Mouse (Mus musculus) forebrain, embryonic 14.5 days (tissue): ENCODE measurements at regions not wholly inside any gene's neighbourhood (a gene's known extent, or its start where the extent isn't known, plus 50 kb on each side); places are given as distances from the start of the nearest gene placed in this dataset.
A peak's percentile ranks its signal among the peaks of the same experiment; 100 is the strongest.

Experiments
- ATAC-seq: fragments of 200-750 bp; cut with Nextera tagmentation; 2 replicates; pipeline ENCODE4 v1.8.0; 2017; ENCODE audit warnings: mild to moderate bottlenecking, moderate library complexity
- DNase-seq: peaks from one replicate; pipeline ENCODE4 v3.0.0-alpha.2; 2015; ENCODE audit warnings: low spot score
- H3K27ac ChIP-seq: fragments of 300-500 bp; sonication (generic); 2 replicates; pipeline ENCODE4 v1.5.1; 2014; ENCODE audit warnings: low read depth, mild to moderate bottlenecking, control low read depth, low read length, moderate library complexity
- H3K27me3 ChIP-seq: fragments of 300-500 bp; sonication (generic); replicated peaks from 2 replicates; pipeline ENCODE4 v1.6.1; 2014; ENCODE audit warnings: low read length, control low read depth, mixed read lengths; ENCODE audit not compliant: control insufficient read depth, insufficient read depth
- H3K36me3 ChIP-seq: fragments of 300-500 bp; sonication (generic); 2 replicates; pipeline ENCODE4 v1.6.1; 2014; ENCODE audit warnings: low read length, control low read depth; ENCODE audit not compliant: control insufficient read depth, insufficient read depth
- H3K4me1 ChIP-seq: fragments of 300-500 bp; sonication (generic); 2 replicates; pipeline ENCODE4 v1.6.1; 2014; ENCODE audit warnings: antibody characterized with exemption, low read length, control low read depth; ENCODE audit not compliant: control insufficient read depth, insufficient read depth
- H3K4me2 ChIP-seq: fragments of 300-500 bp; sonication (generic); 2 replicates; pipeline ENCODE4 v1.6.1; 2014; ENCODE audit warnings: mild to moderate bottlenecking, control low read depth, low read length
- H3K4me3 ChIP-seq: fragments of 300-500 bp; sonication (generic); 2 replicates; pipeline ENCODE4 v1.5.1; 2014; ENCODE audit warnings: low read depth, low read length, control low read depth
- H3K9ac ChIP-seq: fragments of 300-500 bp; sonication (generic); 2 replicates; pipeline ENCODE4 v1.6.1; 2014; ENCODE audit warnings: mild to moderate bottlenecking, low read length, control low read depth, moderate library complexity
- H3K9me3 ChIP-seq: fragments of 300-500 bp; sonication (generic); replicated peaks from 2 replicates; pipeline ENCODE4 v1.6.1; 2016; ENCODE audit warnings: low read length, control low read depth, mixed read lengths; ENCODE audit not compliant: control insufficient read depth
- WGBS: fragments of 180-500 bp; shearing (Covaris S2); extraction: QIAGEN DNeasy Blood & Tissue Kit; methylation state at CpG from one replicate; pipeline ENCODE4 v1.1.7; 2014; 5-methylcytosine and 5-hydroxymethylcytosine counted together

DNA sequence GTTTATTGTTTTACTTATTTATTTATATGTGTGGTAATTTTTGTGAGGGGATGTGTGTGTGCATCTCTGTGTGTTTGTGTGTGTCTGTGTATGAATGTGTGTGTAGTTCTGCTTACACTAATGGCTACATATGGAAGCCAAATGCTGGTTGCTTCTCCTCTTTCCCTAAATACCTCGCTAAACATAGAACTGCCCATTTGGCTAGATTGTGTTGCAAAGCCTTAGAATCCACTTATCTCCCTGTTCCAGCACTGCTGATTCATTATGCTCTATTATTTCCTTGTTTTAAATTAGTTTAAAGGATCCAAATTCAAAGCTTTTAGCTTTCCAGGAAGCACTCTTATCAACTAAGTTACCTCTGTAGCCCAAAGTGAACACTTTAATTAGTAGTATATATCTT, 1148.5 kb upstream of the Cited2 start:
- Histone ChIP-seq H3K9ac (no peak overlapping the region), H3K4me3 (no peak overlapping the region), H3K4me2 (no peak overlapping the region), H3K27ac (no peak overlapping the region), H3K9me3 (no peaks in the 10 kb centered on the region), H3K27me3 (no peaks in the 10 kb centered on the region), H3K4me1 (no peaks in the 10 kb centered on the region), H3K36me3 (no peaks in the 10 kb centered on the region)
- ATAC-seq = no peak
- DNase-seq = no peak
- WGBS = 74% methylated on average over 1 of the region's 1 CpGs

DNA sequence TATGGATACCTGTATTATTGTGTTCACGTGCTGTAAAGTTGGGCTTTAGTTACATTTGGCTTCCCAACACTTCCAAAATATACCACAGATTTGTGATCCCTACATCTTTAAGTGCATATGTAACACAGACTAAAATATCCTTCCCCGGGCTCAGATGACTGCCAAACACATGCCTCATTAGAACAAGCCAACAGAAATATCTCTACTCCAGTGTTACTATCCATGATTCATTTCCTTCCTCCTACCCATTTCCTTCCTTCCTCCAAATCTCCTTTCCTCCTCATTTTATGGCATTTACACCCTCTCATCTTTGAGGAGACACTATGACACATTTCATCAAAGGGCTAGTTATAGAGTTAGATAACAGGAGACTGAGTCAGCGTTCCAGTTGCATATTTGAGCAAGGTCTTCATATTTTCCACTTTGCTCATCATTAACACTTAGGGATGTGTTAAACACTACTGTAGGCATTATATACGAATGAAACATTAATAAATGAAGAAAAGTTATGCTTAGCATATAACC, 1144.4 kb upstream of the Cited2 start:
- Histone ChIP-seq H3K27me3 (no peaks in the 10 kb centered on the region), H3K4me2 (no peak overlapping the region), H3K36me3 (no peaks in the 10 kb centered on the region), H3K4me1 (no peaks in the 10 kb centered on the region; the same call in 1 of the 2 replicates), H3K27ac (no peak overlapping the region), H3K4me3 (no peak overlapping the region), H3K9me3 (no peaks in the 10 kb centered on the region), H3K9ac (no peak overlapping the region)
- ATAC-seq (no peak), DNase-seq (no peak)
- 86% methylated on average over 4 of the region's 4 CpGs for WGBS

DNA sequence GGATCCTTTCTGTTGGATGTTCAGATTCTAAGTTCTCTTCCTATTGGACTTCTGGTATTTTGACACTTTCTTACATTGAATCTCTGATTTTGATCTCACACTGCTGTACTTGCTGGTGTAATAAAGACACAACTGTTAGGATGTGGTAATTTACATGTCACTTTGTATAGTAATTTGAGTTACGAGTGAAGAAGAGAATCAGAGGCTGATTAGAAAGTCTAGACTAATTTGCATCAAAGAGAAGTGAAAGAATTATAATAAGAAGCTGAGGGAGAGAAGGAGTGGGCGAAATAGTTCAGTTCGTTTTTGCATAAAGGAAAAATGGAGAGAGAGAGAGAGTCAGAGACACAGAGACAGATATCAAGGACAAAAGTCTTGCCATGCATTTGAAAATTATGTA, 1142.8 kb upstream of the Cited2 start:
- Histone ChIP-seq H3K9me3 (no peaks in the 10 kb centered on the region), H3K27ac (no peak overlapping the region), H3K9ac (no peak overlapping the region), H3K4me1 (no peaks in the 10 kb centered on the region; the same call in 1 of the 2 replicates), H3K4me2 (no peak overlapping the region), H3K4me3 (no peak overlapping the region), H3K36me3 (no peaks in the 10 kb centered on the region), H3K27me3 (no peaks in the 10 kb centered on the region)
- DNase-seq (peak; percentile 16), ATAC-seq (no peak)
- WGBS = 30% methylated on average over 3 of the region's 3 CpGs

DNA sequence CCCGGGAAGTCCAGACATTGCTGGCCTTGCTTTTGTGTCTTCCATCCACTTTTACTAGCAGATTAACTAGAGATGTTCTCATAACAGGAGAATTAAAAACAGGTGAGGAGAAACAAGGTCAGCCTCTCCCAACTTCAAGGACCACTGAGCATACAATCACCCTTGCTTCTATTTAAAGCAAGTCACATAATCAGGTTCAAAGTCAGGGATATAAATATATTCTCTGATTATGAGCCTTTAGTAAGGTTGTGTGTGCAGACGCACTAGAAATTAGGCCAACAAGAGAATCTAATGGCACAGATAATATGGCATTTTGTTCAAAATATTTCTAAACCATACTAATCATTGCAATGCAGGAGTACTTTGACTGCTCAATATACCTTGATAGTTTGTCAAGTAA, 1134.2 kb upstream of the Cited2 start:
- Histone ChIP-seq H3K4me2 (no peak overlapping the region), H3K9ac (no peak overlapping the region), H3K27me3 (no peaks in the 10 kb centered on the region), H3K27ac (no peak overlapping the region), H3K36me3 (no peaks in the 10 kb centered on the region), H3K9me3 (no peaks in the 10 kb centered on the region), H3K4me3 (no peak overlapping the region), H3K4me1 (no peaks in the 10 kb centered on the region)
- ATAC-seq (no peak), DNase-seq (no peak)
- 89% methylated on average over 2 of the region's 2 CpGs for WGBS

DNA sequence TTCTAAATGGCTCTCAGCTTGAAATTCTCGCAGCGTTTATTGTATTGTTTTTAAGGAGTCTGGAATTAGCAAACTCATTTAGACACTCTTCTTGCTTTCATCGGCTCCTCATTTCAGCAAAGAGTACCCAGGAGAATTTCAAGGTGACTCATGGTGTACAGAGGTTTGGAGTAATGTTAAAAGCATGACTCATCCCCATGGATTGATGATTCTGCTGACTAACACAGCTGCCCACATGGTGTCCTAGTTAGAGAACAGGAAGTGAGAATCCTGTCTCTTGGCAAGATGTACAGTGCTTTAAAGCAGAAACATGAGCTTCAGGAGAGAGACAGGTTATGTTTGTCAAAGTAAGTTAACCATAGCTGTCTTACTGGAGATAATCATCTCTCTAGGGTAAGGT, 1133.6 kb upstream of the Cited2 start:
- H3K27me3 ChIP-seq = no peaks in the 10 kb centered on the region
- no peak overlapping the region for H3K9ac ChIP-seq
- H3K4me1 ChIP-seq = no peaks in the 10 kb centered on the region
- no peak overlapping the region for H3K4me3 ChIP-seq
- no peak overlapping the region for H3K4me2 ChIP-seq
- DNase-seq (no peak), ATAC-seq (no peak)
- WGBS = 77% methylated on average over 3 of the region's 3 CpGs
- H3K36me3 ChIP-seq = no peaks in the 10 kb centered on the region
- no peak overlapping the region for H3K27ac ChIP-seq
- H3K9me3 ChIP-seq = no peaks in the 10 kb centered on the region

DNA sequence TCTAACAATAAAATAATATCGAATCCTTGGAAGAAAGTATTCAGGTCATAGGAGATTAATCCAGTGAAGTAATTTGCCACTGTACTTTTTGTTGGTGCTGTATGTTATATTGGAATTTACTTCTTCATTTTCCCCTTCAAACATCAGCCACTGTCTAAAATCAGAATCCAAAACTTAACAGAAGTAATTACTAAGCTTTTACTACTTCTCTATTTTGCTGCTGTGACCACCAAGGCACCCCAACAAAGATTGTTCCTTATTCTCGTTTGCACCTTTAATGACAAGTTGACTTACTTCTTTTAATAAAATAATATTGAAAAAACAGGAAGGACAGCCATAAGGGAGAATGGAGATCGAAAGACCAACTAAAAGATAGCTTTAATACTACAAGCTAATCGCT, 1130.1 kb upstream of the Cited2 start:
- no peaks in the 10 kb centered on the region for H3K9me3 ChIP-seq
- no peak overlapping the region for H3K27ac ChIP-seq
- no peaks in the 10 kb centered on the region for H3K36me3 ChIP-seq
- no peaks in the 10 kb centered on the region for H3K27me3 ChIP-seq
- no peak overlapping the region for H3K9ac ChIP-seq
- H3K4me2 ChIP-seq = no peak overlapping the region
- WGBS = 94% methylated on average over 4 of the region's 4 CpGs
- no peak for ATAC-seq
- no peak for DNase-seq
- H3K4me3 ChIP-seq = no peak overlapping the region
- no peaks in the 10 kb centered on the region for H3K4me1 ChIP-seq

DNA sequence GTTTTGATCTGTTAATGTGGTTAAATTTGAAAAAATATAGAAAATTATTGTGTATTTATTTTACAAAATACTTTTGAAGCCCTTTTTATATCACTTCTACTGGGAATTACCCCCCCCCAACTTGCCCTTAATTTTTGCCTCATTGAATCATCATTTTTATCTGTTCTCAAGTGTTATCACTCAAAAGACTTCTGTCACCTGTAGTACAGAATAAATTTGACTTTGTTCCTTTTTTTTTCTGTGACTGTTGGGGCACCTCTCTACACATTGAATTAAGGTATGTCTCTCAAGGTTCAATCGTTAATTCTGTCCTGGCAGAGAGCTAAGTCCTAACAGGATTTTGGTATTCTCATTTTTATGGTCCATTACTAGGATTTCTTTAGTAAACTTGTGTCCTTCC, 1123.0 kb upstream of the Cited2 start:
- no peak for ATAC-seq

DNA sequence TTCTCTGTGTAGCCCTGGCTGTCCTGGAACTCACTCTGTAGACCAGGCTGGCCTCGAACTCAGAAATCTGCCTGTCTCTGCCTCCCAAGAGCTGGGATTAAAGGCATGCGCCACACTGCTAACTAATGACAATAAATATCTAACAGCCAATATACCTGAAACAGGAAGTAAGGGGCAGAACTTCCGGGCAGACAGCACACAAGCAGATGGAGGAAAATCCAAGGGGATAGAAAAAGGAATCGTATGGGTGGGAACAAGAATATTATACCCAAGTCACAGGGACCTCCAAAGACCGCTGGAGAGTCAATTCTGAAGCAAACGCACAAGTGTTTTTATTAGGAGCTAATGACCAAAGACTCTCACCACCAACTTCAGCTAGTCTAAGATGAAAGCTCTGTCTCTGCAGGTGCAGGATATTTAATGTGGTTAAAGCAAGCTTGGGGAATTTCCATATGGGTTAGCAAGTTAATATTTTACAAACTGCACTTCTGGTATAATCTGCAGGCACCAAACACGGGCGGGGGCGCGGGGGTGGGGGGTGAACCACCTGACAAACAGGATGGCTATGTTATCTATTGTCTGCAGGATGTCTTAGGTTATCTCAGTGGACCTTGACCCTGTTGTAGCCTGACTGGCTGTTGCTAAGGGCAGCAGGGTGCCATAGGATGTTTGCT, 1122.3 kb upstream of the Cited2 start:
- 92% methylated on average over 10 of the region's 10 CpGs for WGBS

More for the DNA sequence above, 1123.0 kb upstream of the Cited2 start:
- no peak overlapping the region for H3K9ac ChIP-seq
- no peaks in the 10 kb centered on the region for H3K4me1 ChIP-seq
- H3K4me3 ChIP-seq = no peak overlapping the region
- H3K27me3 ChIP-seq = no peaks in the 10 kb centered on the region
- H3K9me3 ChIP-seq = no peaks in the 10 kb centered on the region
- 86% methylated on average over 1 of the region's 1 CpGs for WGBS
- no peak for DNase-seq
- H3K36me3 ChIP-seq = no peaks in the 10 kb centered on the region
- H3K4me2 ChIP-seq = no peak overlapping the region
- no peak overlapping the region for H3K27ac ChIP-seq

DNA sequence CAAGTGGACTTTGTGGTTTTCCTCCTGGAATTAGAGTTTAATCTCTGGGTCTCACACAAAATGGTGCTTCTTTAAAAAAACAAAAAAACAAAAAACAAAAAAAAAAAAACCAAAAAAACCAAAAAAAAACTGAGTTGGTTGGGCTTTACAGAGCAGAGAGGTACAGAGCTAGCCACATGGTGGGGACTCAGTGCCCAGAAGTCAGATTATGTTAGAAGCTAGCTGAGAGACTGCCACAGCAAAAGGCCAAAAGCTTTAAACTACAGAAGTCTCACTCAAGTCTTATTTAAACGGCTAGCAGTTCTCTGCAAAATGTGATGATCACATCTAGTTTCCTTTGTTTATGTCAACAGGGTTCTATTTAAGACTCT, 1121.8 kb upstream of the Cited2 start:
- H3K4me1 ChIP-seq = no peaks in the 10 kb centered on the region
- WGBS = 60% methylated on average over 1 of the region's 1 CpGs
- no peak overlapping the region for H3K9ac ChIP-seq
- H3K27me3 ChIP-seq = no peaks in the 10 kb centered on the region
- H3K4me2 ChIP-seq = no peak overlapping the region
- H3K27ac ChIP-seq = no peak overlapping the region
- no peak for ATAC-seq
- no peaks in the 10 kb centered on the region for H3K9me3 ChIP-seq
- H3K4me3 ChIP-seq = no peak overlapping the region
- DNase-seq = no peak
- no peaks in the 10 kb centered on the region for H3K36me3 ChIP-seq

More for the DNA sequence above, 1122.3 kb upstream of the Cited2 start:
- H3K36me3 ChIP-seq = no peaks in the 10 kb centered on the region
- no peaks in the 10 kb centered on the region for H3K27me3 ChIP-seq
- DNase-seq (no peak), ATAC-seq (no peak)
- H3K9ac ChIP-seq = no peak overlapping the region
- no peak overlapping the region for H3K27ac ChIP-seq
- H3K4me3 ChIP-seq = no peak overlapping the region
- H3K9me3 ChIP-seq = no peaks in the 10 kb centered on the region
- no peaks in the 10 kb centered on the region for H3K4me1 ChIP-seq
- no peak overlapping the region for H3K4me2 ChIP-seq
